Mouse (Mus musculus) midbrain, embryonic 16.5 days (tissue): ENCODE measurements around the gene Zzef1. TPM values are rescaled to one million over a fixed set of nuclear protein-coding genes. Genes with fewer than 3 reads are reported as not detected.

ENCODE experiments used
- ATAC-seq: fragments of 200-750 bp; cut with Nextera tagmentation; 2 replicates; pipeline ENCODE4 v1.8.0; 2017; ENCODE audit warnings: moderate TSS enrichment
- H3K27ac ChIP-seq: fragments of 300-500 bp; sonication (generic); 2 replicates; pipeline ENCODE4 v1.5.1; 2014; ENCODE audit warnings: mild to moderate bottlenecking, low read length, mixed read lengths
- H3K27me3 ChIP-seq: fragments of 300-500 bp; sonication (generic); 2 replicates; pipeline ENCODE4 v1.6.1; 2014; ENCODE audit warnings: low read depth, low read length, mixed read lengths; ENCODE audit not compliant: control insufficient read depth, insufficient read depth
- H3K36me3 ChIP-seq: fragments of 300-500 bp; sonication (generic); 2 replicates; pipeline ENCODE4 v1.6.1; 2014; ENCODE audit warnings: mild to moderate bottlenecking, low read length, moderate library complexity, mixed read lengths; ENCODE audit not compliant: control insufficient read depth, insufficient read depth
- H3K4me1 ChIP-seq: fragments of 300-500 bp; sonication (generic); 2 replicates; pipeline ENCODE4 v1.6.1; 2014; ENCODE audit warnings: mild to moderate bottlenecking, low read length, mixed read lengths; ENCODE audit not compliant: control insufficient read depth, insufficient read depth
- H3K4me2 ChIP-seq: fragments of 300-500 bp; sonication (generic); 2 replicates; pipeline ENCODE4 v1.6.1; 2014; ENCODE audit warnings: mild to moderate bottlenecking, low read length, mixed read lengths
- H3K4me3 ChIP-seq: fragments of 300-500 bp; sonication (generic); 2 replicates; pipeline ENCODE4 v1.5.1; 2014; ENCODE audit warnings: low read depth, mild to moderate bottlenecking, low read length, moderate library complexity, mixed read lengths
- H3K9ac ChIP-seq: fragments of 300-500 bp; sonication (generic); 2 replicates; pipeline ENCODE4 v1.6.1; 2014; ENCODE audit warnings: low read depth, low read length, mixed read lengths
- H3K9me3 ChIP-seq: fragments of 300-500 bp; sonication (generic); replicated peaks from 2 replicates; pipeline ENCODE4 v1.6.1; 2014; ENCODE audit warnings: mild to moderate bottlenecking, low read length, mixed read lengths; ENCODE audit not compliant: control insufficient read depth, poor library complexity, severe bottlenecking
- WGBS: fragments of 180-500 bp; shearing (Covaris S2); extraction: QIAGEN DNeasy Blood & Tissue Kit; methylation state at CpG from one replicate; pipeline ENCODE4 v1.1.7; 2014; 5-methylcytosine and 5-hydroxymethylcytosine counted together
- polyA plus RNA-seq: library from polyadenylated mRNA; unstranded; fragments of >200 nt; fragmentation: Nextera tagmentation; extraction: Ambion mirVana; gene quantifications from 2 replicates; pipeline ENCODE4 v1.2.1, GENCODE M21; 2015

The Zzef1 gene
- polyA plus RNA-seq, 1 experiment from 2014 or later, result 13.3 TPM

DNA sequence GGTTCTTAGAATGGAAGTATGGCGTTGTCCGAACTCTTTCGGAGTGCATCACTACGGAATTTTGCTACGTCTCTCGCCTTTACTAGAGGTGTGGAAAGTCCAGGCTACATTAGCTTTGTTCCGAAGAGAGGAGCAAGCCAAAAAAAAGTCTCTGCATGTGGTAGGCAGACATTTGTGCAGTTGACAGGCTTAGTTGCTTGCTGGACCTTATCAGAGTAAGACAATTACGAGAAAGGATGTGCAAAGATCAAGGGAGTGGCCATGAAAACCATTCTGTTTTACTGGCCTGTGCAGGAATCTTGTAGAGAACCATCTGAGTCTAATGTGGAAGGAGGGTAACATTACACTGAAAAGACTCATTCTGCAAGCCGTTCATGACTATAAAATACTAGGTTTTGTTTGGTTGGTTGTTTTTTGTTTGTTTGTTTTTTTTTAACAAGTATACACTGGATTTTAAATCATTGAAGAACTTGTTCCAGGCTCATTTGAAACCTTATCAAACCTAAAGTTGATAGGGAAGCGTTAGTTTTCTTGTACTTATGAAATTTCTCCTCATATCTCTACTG is 830 bp downstream of the Zzef1 start:
- H3K9me3 ChIP-seq, result no peaks in the 10 kb centered on the region
- peak overlapping the region; percentile 79 for H3K9ac ChIP-seq
- WGBS, result 17% methylated on average over 10 of the region's 10 CpGs
- no peak for ATAC-seq
- no peaks in the 10 kb centered on the region for H3K27me3 ChIP-seq
- no peaks in the 10 kb centered on the region for H3K36me3 ChIP-seq
- peak overlapping the region; percentile 88; the same call in 1 of the 2 replicates for H3K27ac ChIP-seq
- H3K4me3 ChIP-seq, result peak overlapping the region; percentile 99
- peaks cover 24% of the 10 kb centered on the region for H3K4me1 ChIP-seq
- peak overlapping the region; percentile 68 for H3K4me2 ChIP-seq

DNA sequence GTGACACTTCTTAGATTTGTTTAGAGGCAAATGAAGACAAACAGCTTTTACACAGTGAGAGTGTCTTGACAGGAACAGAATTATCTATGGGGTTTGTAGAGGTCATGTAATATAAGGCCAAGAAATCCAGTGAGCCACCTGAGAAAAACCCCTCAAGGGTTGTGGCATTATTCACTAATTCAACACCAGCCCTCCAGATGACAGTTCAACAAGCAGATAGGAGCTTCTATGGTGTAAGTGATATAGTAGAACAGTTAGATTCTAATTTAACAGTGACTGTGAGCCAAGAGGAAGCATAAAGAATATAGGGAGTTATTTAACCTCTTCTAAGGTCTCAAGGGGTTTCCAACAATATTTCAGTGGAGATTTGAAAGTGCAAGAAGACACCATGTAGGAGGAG is 2.1 kb downstream of the Zzef1 start:
- H3K36me3 ChIP-seq, result no peaks in the 10 kb centered on the region
- H3K9ac ChIP-seq, result no peak overlapping the region
- H3K27me3 ChIP-seq, result no peaks in the 10 kb centered on the region
- peaks cover 24% of the 10 kb centered on the region for H3K4me1 ChIP-seq
- no peak overlapping the region for H3K27ac ChIP-seq
- ATAC-seq, result no peak
- no peak overlapping the region for H3K4me2 ChIP-seq
- no peak overlapping the region for H3K4me3 ChIP-seq
- H3K9me3 ChIP-seq, result no peaks in the 10 kb centered on the region

DNA sequence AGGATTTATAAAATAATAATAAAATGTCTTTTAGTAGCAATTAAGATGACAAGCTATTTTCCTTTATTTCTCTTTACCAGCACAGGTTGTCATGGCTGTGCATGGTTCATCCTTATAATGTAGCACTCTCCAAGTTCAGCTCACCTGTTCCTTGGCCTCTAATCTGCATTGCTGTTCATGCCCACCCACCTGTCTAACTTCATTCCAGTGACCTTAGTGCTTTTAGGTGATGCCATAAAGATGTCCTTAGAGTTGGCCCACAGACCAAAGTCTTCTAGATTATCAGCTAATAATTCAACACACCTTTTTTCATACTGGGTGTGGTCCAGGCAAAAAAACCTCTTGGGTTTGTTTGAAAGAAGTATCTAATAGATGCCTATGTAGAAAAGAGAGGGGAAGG is 5.2 kb downstream of the Zzef1 start:
- Histone ChIP-seq H3K27me3 (no peaks in the 10 kb centered on the region), H3K9me3 (no peaks in the 10 kb centered on the region), H3K4me1 (peaks cover 21% of the 10 kb centered on the region), H3K27ac (no peak overlapping the region), H3K4me2 (no peak overlapping the region), H3K9ac (no peak overlapping the region), H3K36me3 (no peaks in the 10 kb centered on the region), H3K4me3 (no peak overlapping the region)
- no peak for ATAC-seq

DNA sequence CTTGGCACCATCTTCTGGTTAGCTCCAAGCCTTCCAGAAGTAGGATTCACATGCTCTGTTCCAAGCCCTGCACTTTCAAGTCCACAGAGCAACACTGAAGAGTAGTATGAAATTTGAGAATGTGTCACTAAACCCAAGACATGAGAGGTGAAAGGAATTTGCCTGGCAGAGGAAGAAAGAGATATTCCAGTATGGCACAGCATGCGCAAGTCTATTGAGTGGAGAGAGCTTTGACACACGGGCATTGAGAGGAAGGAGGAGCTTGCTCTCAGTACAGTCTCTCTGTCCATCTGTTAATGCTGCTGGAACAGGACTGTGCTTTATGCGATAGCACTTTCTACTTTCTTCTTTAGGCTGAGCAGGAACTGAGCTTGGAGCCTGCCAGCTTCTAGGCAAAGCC is 7.0 kb downstream of the Zzef1 start:
- no peak overlapping the region for H3K27ac ChIP-seq
- no peak overlapping the region for H3K4me3 ChIP-seq
- H3K27me3 ChIP-seq, result no peaks in the 10 kb centered on the region
- WGBS, result 86% methylated on average over 3 of the region's 3 CpGs
- H3K9me3 ChIP-seq, result no peaks in the 10 kb centered on the region
- H3K4me1 ChIP-seq, result peaks cover 8% of the 10 kb centered on the region
- no peaks in the 10 kb centered on the region for H3K36me3 ChIP-seq
- H3K9ac ChIP-seq, result no peak overlapping the region
- H3K4me2 ChIP-seq, result no peak overlapping the region
- no peak for ATAC-seq

DNA sequence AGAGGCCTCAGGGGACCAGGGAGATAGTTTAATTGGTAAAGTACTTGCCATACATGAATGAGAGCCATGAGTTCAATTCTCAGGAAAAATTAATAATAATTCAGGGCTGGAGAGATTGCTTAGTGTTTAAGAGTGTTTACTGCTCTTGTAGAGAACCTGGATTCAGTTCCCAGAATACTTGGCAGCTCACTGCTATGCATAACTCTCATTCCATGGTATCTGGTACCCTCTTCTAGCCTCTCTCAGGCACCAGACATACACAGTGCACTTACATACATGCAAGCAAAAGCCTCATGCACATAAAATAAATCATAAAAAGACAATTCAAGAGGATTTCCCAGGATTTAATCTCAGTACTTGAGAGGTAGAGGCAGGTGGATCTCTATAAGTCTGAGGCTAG is 8.6 kb downstream of the Zzef1 start:
- no peak for ATAC-seq
- Histone ChIP-seq H3K4me3 (no peak overlapping the region), H3K4me2 (no peak overlapping the region), H3K36me3 (no peaks in the 10 kb centered on the region), H3K9ac (no peak overlapping the region), H3K27me3 (no peaks in the 10 kb centered on the region), H3K9me3 (no peaks in the 10 kb centered on the region), H3K27ac (no peak overlapping the region), H3K4me1 (no peaks in the 10 kb centered on the region; the same call in 1 of the 2 replicates)

DNA sequence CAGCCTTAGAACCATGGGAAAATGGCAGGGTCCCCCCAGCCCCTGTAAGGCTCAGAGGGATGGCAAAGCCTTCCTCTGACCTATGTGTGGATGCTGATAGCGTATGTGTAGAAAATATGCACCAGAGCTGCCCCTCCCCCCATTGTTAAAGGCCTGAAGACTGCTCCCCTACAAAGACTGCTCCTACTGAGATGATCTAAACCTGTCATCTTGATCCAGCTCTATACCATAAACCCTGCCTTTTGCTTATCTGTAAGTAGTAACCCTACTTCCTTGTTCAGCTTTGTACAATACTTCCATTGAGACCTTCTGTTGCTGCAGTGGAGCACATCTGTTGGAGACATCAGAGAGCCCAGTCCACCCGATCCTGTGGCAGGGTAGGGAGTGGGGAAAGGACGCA is 9.2 kb downstream of the Zzef1 start:
- no peak overlapping the region for H3K9ac ChIP-seq
- H3K4me2 ChIP-seq, result no peak overlapping the region
- WGBS, result 88% methylated on average over 3 of the region's 3 CpGs
- no peak overlapping the region for H3K27ac ChIP-seq
- no peaks in the 10 kb centered on the region; the same call in 1 of the 2 replicates for H3K4me1 ChIP-seq
- ATAC-seq, result no peak
- H3K36me3 ChIP-seq, result no peaks in the 10 kb centered on the region
- no peak overlapping the region for H3K4me3 ChIP-seq
- H3K9me3 ChIP-seq, result no peaks in the 10 kb centered on the region
- H3K27me3 ChIP-seq, result no peaks in the 10 kb centered on the region

DNA sequence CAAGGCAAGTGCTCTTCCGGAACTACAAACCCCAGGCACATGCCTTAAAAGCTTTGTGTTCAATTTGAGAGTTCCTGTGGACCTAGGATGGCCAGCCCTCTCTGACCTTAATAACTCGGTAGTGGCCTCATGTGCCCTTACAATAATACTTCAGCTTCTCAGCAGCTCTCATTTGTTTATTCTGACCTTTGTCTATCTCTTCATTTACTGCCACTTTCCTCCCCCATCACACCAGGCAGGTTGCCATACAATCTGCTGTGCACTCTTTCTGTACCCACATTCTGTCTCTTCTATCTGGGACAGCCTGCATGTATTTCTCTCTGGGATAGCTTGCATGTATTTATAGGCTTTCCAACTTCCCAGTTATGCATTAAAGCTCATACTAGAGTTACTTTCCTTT is 10.5 kb downstream of the Zzef1 start:
- Histone ChIP-seq H3K9ac (no peak overlapping the region), H3K4me1 (no peaks in the 10 kb centered on the region; the same call in 1 of the 2 replicates), H3K36me3 (no peaks in the 10 kb centered on the region), H3K27me3 (no peaks in the 10 kb centered on the region), H3K4me2 (no peak overlapping the region), H3K27ac (no peak overlapping the region), H3K9me3 (no peaks in the 10 kb centered on the region), H3K4me3 (no peak overlapping the region)
- WGBS, result 76% methylated on average over 2 of the region's 2 CpGs
- no peak for ATAC-seq

DNA sequence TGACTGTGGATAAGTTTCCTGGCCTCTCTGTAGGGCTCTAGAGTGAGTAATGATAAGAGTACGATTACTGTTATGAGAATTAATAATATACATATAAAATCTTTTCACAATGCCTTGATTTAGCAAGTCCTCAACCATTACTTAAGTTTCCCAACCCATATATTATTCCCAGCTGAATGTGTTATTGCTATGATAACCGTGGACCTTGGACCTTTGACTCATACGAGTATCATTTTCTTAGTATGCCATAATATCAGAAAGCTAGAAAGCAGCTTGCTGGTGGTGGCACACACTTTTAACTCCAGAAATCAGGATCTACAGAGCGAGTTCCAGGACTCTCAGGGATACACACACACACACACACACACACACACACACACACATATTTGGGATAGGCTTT is 12.0 kb downstream of the Zzef1 start:
- Histone ChIP-seq H3K27me3 (no peaks in the 10 kb centered on the region), H3K4me1 (no peaks in the 10 kb centered on the region; the same call in 1 of the 2 replicates), H3K9ac (no peak overlapping the region), H3K9me3 (no peaks in the 10 kb centered on the region), H3K27ac (no peak overlapping the region), H3K36me3 (no peaks in the 10 kb centered on the region), H3K4me2 (no peak overlapping the region), H3K4me3 (no peak overlapping the region)
- ATAC-seq, result no peak
- WGBS, result 86% methylated on average over 4 of the region's 4 CpGs

DNA sequence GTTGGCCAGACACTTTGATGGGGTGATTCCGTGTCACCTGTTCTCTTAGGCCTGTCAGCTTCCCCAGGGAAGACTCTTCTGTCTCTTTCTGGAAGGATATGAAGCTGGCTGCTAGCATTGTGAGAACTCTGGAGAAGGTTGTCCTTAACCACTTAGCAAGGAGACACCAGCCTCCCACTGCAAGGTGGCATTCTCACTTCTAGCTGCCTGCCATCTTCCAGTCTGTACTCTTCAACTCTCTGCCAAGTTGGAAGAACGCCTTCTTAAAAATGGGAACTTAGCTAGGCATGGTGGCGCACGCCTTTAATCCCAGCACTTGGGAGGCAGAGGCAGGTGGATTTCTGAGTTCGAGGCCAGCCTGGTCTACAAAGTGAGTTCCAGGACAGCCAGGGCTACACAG is 17.7 kb downstream of the Zzef1 start:
- H3K4me2 ChIP-seq, result no peak overlapping the region
- WGBS, result 95% methylated on average over 4 of the region's 5 CpGs
- ATAC-seq, result no peak

More for the DNA sequence above, 17.7 kb downstream of the Zzef1 start:
- Histone ChIP-seq H3K27me3 (no peaks in the 10 kb centered on the region), H3K4me3 (no peak overlapping the region), H3K36me3 (no peaks in the 10 kb centered on the region), H3K9me3 (no peaks in the 10 kb centered on the region), H3K4me1 (no peaks in the 10 kb centered on the region), H3K9ac (no peak overlapping the region), H3K27ac (no peak overlapping the region)
